Mouse (Mus musculus) bone marrow, adult 2 months (tissue): ENCODE measurements around the gene Gsg1.

ENCODE experiments used
- CTCF ChIP-seq: fragments of 200-500 bp; IDR thresholded peaks from 2 replicates; pipeline ENCODE4 v1.5.1; 2011; ENCODE audit warnings: low read length, control low read depth; ENCODE audit not compliant: control insufficient read depth, insufficient read depth
- POLR2A ChIP-seq: fragments of 200-500 bp; IDR thresholded peaks from 2 replicates; pipeline ENCODE4 v1.6.1; 2011; ENCODE audit warnings: low read depth, mild to moderate bottlenecking, control low read depth, low read length, borderline replicate concordance; ENCODE audit not compliant: control insufficient read depth

- no peak for TF ChIP-seq CTCF
- TF ChIP-seq POLR2A = no peak
These were observed 48.3 kb downstream of the Gsg1 start for GRCm38 (mm10) chr6:135205802-135206201.
